Mouse (Mus musculus) neural tube, embryonic 15.5 days (tissue): ENCODE data around the gene Stoml1. TPM values are rescaled to one million over a fixed set of nuclear protein-coding genes. Genes with fewer than 3 reads are reported as not detected.

ENCODE experiments used
- ATAC-seq: fragments of 200-750 bp; cut with Nextera tagmentation; 2 replicates; pipeline ENCODE4 v1.8.0; 2017; ENCODE audit warnings: mild to moderate bottlenecking, moderate TSS enrichment, moderate library complexity; ENCODE audit not compliant: low FRiP score
- H3K27ac ChIP-seq: fragments of 300-500 bp; sonication (generic); replicated peaks from 2 replicates; pipeline ENCODE4 v1.5.1; 2015; ENCODE audit warnings: mild to moderate bottlenecking, inconsistent platforms
- H3K27me3 ChIP-seq: fragments of 300-500 bp; sonication (generic); replicated peaks from 2 replicates; pipeline ENCODE4 v1.6.1; 2015; ENCODE audit warnings: inconsistent platforms
- H3K36me3 ChIP-seq: fragments of 300-500 bp; sonication (generic); 2 replicates; pipeline ENCODE4 v1.6.1; 2015; ENCODE audit warnings: inconsistent platforms
- H3K4me1 ChIP-seq: fragments of 300-500 bp; sonication (generic); 2 replicates; pipeline ENCODE4 v1.6.1; 2015; ENCODE audit warnings: inconsistent platforms
- H3K4me2 ChIP-seq: fragments of 300-500 bp; sonication (generic); 2 replicates; pipeline ENCODE4 v1.6.1; 2015; ENCODE audit warnings: inconsistent platforms, mild to moderate bottlenecking, moderate library complexity
- H3K4me3 ChIP-seq: fragments of 300-500 bp; sonication (generic); replicated peaks from 2 replicates; pipeline ENCODE4 v1.5.1; 2015; ENCODE audit warnings: mild to moderate bottlenecking, inconsistent platforms
- H3K9ac ChIP-seq: fragments of 300-500 bp; sonication (generic); replicated peaks from 2 replicates; pipeline ENCODE4 v1.6.1; 2015; ENCODE audit warnings: mild to moderate bottlenecking, inconsistent platforms
- H3K9me3 ChIP-seq: fragments of 300-500 bp; sonication (generic); replicated peaks from 2 replicates; pipeline ENCODE4 v1.6.1; 2016; ENCODE audit warnings: inconsistent platforms
- WGBS: fragments of 180-500 bp; shearing (Covaris S2); methylation state at CpG from one replicate; pipeline ENCODE4 v1.1.7; 2015; ENCODE audit warnings: mixed read lengths; 5-methylcytosine and 5-hydroxymethylcytosine counted together
- polyA plus RNA-seq: library from polyadenylated mRNA; unstranded; fragments of >200 nt; fragmentation: Nextera tagmentation; extraction: Ambion mirVana; gene quantifications from 2 replicates; pipeline ENCODE4 v1.2.1, GENCODE M21; 2015

Stoml1 gene
- polyA plus RNA-seq, 1 experiment from 2014 or later, result 136 TPM

- H3K4me3 ChIP-seq, result no peak overlapping the region
- no peak for ATAC-seq
- no peak overlapping the region for H3K9ac ChIP-seq
- no peak overlapping the region for H3K4me2 ChIP-seq
- H3K9me3 ChIP-seq, result no peaks in the 10 kb centered on the region
- no peaks in the 10 kb centered on the region for H3K4me1 ChIP-seq
- H3K27ac ChIP-seq, result no peak overlapping the region
- 34% methylated on average over 9 of the region's 9 CpGs for WGBS
- no peaks in the 10 kb centered on the region for H3K36me3 ChIP-seq
- no peaks in the 10 kb centered on the region for H3K27me3 ChIP-seq
Measured at GRCm38 (mm10) chr9:58295766-58296361, 42.9 kb downstream of the Stoml1 start.

GRCm38 (mm10) chr9:58297065-58297464 lies 44.1 kb downstream of the Stoml1 start:
- WGBS, result 92% methylated on average over 6 of the region's 6 CpGs
- H3K4me1 ChIP-seq, result no peaks in the 10 kb centered on the region
- no peak overlapping the region for H3K27ac ChIP-seq
- no peaks in the 10 kb centered on the region for H3K27me3 ChIP-seq
- no peaks in the 10 kb centered on the region for H3K36me3 ChIP-seq
- H3K9ac ChIP-seq, result no peak overlapping the region
- no peak for ATAC-seq
- H3K4me3 ChIP-seq, result no peak overlapping the region
- no peak overlapping the region for H3K4me2 ChIP-seq
- H3K9me3 ChIP-seq, result no peaks in the 10 kb centered on the region

- no peak overlapping the region for H3K27ac ChIP-seq
- H3K4me2 ChIP-seq, result no peak overlapping the region
- H3K9me3 ChIP-seq, result no peaks in the 10 kb centered on the region
- no peaks in the 10 kb centered on the region for H3K36me3 ChIP-seq
- no peak overlapping the region for H3K4me3 ChIP-seq
- no peak overlapping the region for H3K9ac ChIP-seq
- 75% methylated on average over 4 of the region's 4 CpGs for WGBS
- no peak for ATAC-seq
- H3K27me3 ChIP-seq, result no peaks in the 10 kb centered on the region
- H3K4me1 ChIP-seq, result no peaks in the 10 kb centered on the region
Measured at GRCm38 (mm10) chr9:58297961-58298477, 45.1 kb downstream of the Stoml1 start.

- Histone ChIP-seq H3K4me1 (peaks cover 7% of the 10 kb centered on the region; the same call in 1 of the 2 replicates), H3K9me3 (no peaks in the 10 kb centered on the region), H3K9ac (no peak overlapping the region), H3K27me3 (no peaks in the 10 kb centered on the region), H3K4me3 (no peak overlapping the region), H3K4me2 (no peak overlapping the region), H3K36me3 (no peaks in the 10 kb centered on the region), H3K27ac (no peak overlapping the region)
- 69% methylated on average over 2 of the region's 2 CpGs for WGBS
- ATAC-seq, result no peak
Measured at GRCm38 (mm10) chr9:58299356-58299799, 46.4 kb downstream of the Stoml1 start.

- H3K4me3 ChIP-seq, result no peak overlapping the region
- H3K4me1 ChIP-seq, result peaks cover 11% of the 10 kb centered on the region
- ATAC-seq, result no peak
- H3K27me3 ChIP-seq, result no peaks in the 10 kb centered on the region
- H3K27ac ChIP-seq, result no peak overlapping the region
- H3K9me3 ChIP-seq, result no peaks in the 10 kb centered on the region
- 47% methylated on average over 5 of the region's 5 CpGs for WGBS
- no peak overlapping the region for H3K4me2 ChIP-seq
- H3K9ac ChIP-seq, result no peak overlapping the region
- no peaks in the 10 kb centered on the region for H3K36me3 ChIP-seq
Measured at GRCm38 (mm10) chr9:58303115-58303514, 50.2 kb downstream of the Stoml1 start.

GRCm38 (mm10) chr9:58303599-58304271 lies 50.8 kb downstream of the Stoml1 start:
- ATAC-seq, result no peak
- Histone ChIP-seq H3K36me3 (no peaks in the 10 kb centered on the region), H3K27ac (no peak overlapping the region), H3K9me3 (no peaks in the 10 kb centered on the region), H3K4me3 (no peak overlapping the region), H3K4me1 (peaks cover 17% of the 10 kb centered on the region), H3K27me3 (no peaks in the 10 kb centered on the region), H3K4me2 (no peak overlapping the region), H3K9ac (no peak overlapping the region)
- WGBS, result 64% methylated on average over 8 of the region's 8 CpGs

- peaks cover 22% of the 10 kb centered on the region for H3K4me1 ChIP-seq
Measured at GRCm38 (mm10) chr9:58305686-58306085, 52.7 kb downstream of the Stoml1 start.

GRCm38 (mm10) chr9:58308395-58308794 lies 55.4 kb downstream of the Stoml1 start:
- Histone ChIP-seq H3K4me2 (no peak overlapping the region), H3K9me3 (no peaks in the 10 kb centered on the region), H3K9ac (no peak overlapping the region), H3K36me3 (no peaks in the 10 kb centered on the region), H3K27ac (no peak overlapping the region), H3K4me1 (peaks cover 39% of the 10 kb centered on the region), H3K27me3 (peaks cover 23% of the 10 kb centered on the region), H3K4me3 (no peak overlapping the region)
- ATAC-seq, result no peak
- 52% methylated on average over 6 of the region's 6 CpGs for WGBS

More at GRCm38 (mm10) chr9:58305686-58306085, 52.7 kb downstream of the Stoml1 start:
- 36% methylated on average over 6 of the region's 6 CpGs for WGBS
- Histone ChIP-seq H3K4me3 (no peak overlapping the region), H3K4me2 (no peak overlapping the region), H3K27ac (no peak overlapping the region), H3K27me3 (no peaks in the 10 kb centered on the region; the same call in 1 of the 2 replicates), H3K36me3 (no peaks in the 10 kb centered on the region), H3K9ac (no peak overlapping the region), H3K9me3 (no peaks in the 10 kb centered on the region)
- ATAC-seq, result no peak

GRCm38 (mm10) chr9:58310043-58310660 lies 57.2 kb downstream of the Stoml1 start:
- 82% methylated on average over 14 of the region's 14 CpGs for WGBS
- Histone ChIP-seq H3K4me2 (no peak overlapping the region), H3K4me1 (peaks cover 38% of the 10 kb centered on the region)

GRCm38 (mm10) chr9:58311191-58311910 lies 58.4 kb downstream of the Stoml1 start:
- H3K4me1 ChIP-seq, result peaks cover 50% of the 10 kb centered on the region
- H3K9ac ChIP-seq, result no peak overlapping the region
- WGBS, result 60% methylated on average over 33 of the region's 33 CpGs

More at GRCm38 (mm10) chr9:58310043-58310660, 57.2 kb downstream of the Stoml1 start:
- Histone ChIP-seq H3K4me3 (no peak overlapping the region), H3K27me3 (peaks cover 23% of the 10 kb centered on the region), H3K27ac (no peak overlapping the region), H3K36me3 (no peaks in the 10 kb centered on the region), H3K9ac (no peak overlapping the region), H3K9me3 (no peaks in the 10 kb centered on the region)
- no peak for ATAC-seq

More at GRCm38 (mm10) chr9:58311191-58311910, 58.4 kb downstream of the Stoml1 start:
- peak overlapping the region; percentile 65 for H3K4me2 ChIP-seq
- peak overlapping the region; percentile 38; the same call in 1 of the 2 replicates for H3K4me3 ChIP-seq
- H3K27me3 ChIP-seq, result peaks cover 23% of the 10 kb centered on the region
- no peaks in the 10 kb centered on the region for H3K36me3 ChIP-seq
- H3K27ac ChIP-seq, result no peak overlapping the region
- no peak for ATAC-seq
- no peaks in the 10 kb centered on the region for H3K9me3 ChIP-seq
